Mouse (Mus musculus): ENCODE measurements around the gene Tle3. TPM values are rescaled to one million over a fixed set of nuclear protein-coding genes. Genes with fewer than 3 reads are reported as not detected.

Gene Tle3
- polyA plus RNA-seq, 2 experiments: 2.9 to 4.6 TPM

DNA sequence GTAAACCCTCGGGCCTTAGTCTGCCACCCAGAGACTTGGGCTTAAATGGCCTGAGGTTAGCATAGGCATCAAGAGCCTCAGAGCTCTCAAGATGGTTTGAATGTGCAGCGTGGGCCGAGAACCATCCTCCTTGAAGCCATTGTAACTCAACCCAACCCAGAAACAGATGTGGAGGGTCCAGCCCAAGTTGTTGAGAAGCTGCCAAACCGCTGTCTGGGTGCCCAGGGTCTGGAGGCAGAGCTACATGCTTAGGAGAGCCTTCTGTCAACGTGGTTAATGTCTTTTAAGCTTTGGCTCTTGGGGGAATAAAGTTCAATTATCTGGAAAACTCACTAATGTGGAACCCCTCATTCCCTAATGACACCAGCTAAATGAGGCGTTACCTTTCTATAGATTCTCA, 29.9 kb upstream of the Tle3 start:
- 54% methylated on average over 6 of the region's 6 CpGs for WGBS (ENCODE audit: insufficient replicate concordance)

GRCm38 (mm10) chr9:61344684-61345083, 27.5 kb upstream of the Tle3 start:
- Histone ChIP-seq H3K27ac (no peak overlapping the region), H3K9me3 (ENCODE audit: control insufficient read depth, low read length) (no peaks in the 10 kb centered on the region), H3K27me3 (ENCODE audit: control insufficient read depth, insufficient read depth, low read length) (no peaks in the 10 kb centered on the region; the same call in 1 of the 2 replicates), H3K4me3 (ENCODE audit: insufficient read depth in 1 of 2, low read depth in 2 of 2, low read length in 2 of 2) (no peak overlapping the region), H3K9ac (replicated peaks) (no peak overlapping the region), H3K4me2 (ENCODE audit: low read depth) (no peak overlapping the region), H3K36me3 (replicated peaks; ENCODE audit: control insufficient read depth, insufficient read depth, low read depth) (no peaks in the 10 kb centered on the region), H3K4me1 (replicated peaks; ENCODE audit: control insufficient read depth in 2 of 2, insufficient read depth in 2 of 2, low read length in 1 of 2) (peaks cover 0 to 20% of the 10 kb centered on the region in 2 experiments; a peak in 2 of 4 replicates)
- ATAC-seq (ENCODE audit: insufficient read depth): no peak
- 66% methylated on average over 6 of the region's 6 CpGs for WGBS (ENCODE audit: insufficient replicate concordance)
- no peak for DNase-seq (ENCODE audit: low read depth in 3 of 3, low spot score in 3 of 3)
- no peak for TF ChIP-seq EP300 (IDR thresholded peaks at IDR 0.05; ENCODE audit: low read depth)
- no peak for TF ChIP-seq CTCF (IDR thresholded peaks at IDR 0.05; ENCODE audit: low read depth)

More for the DNA sequence above, 29.9 kb upstream of the Tle3 start:
- no peaks in the 10 kb centered on the region; the same call in 1 of the 2 replicates for H3K27me3 ChIP-seq (ENCODE audit: control insufficient read depth, insufficient read depth, low read length)
- DNase-seq (ENCODE audit: low read depth in 3 of 3, low spot score in 3 of 3) (no peak), ATAC-seq (ENCODE audit: insufficient read depth) (no peak)
- peaks cover 0 to 18% of the 10 kb centered on the region in 2 experiments; a peak in 2 of 4 replicates for H3K4me1 ChIP-seq (replicated peaks; ENCODE audit: control insufficient read depth in 2 of 2, insufficient read depth in 2 of 2, low read length in 1 of 2)
- TF ChIP-seq EP300 (IDR thresholded peaks at IDR 0.05; ENCODE audit: low read depth) (no peak), CTCF (IDR thresholded peaks at IDR 0.05; ENCODE audit: low read depth) (no peak)
- no peak overlapping the region for H3K4me3 ChIP-seq (ENCODE audit: insufficient read depth in 1 of 2, low read depth in 2 of 2, low read length in 2 of 2)
- no peak overlapping the region for H3K9ac ChIP-seq (replicated peaks)
- H3K36me3 ChIP-seq (replicated peaks; ENCODE audit: control insufficient read depth, insufficient read depth, low read depth): no peaks in the 10 kb centered on the region
- no peak overlapping the region for H3K27ac ChIP-seq
- no peak overlapping the region for H3K4me2 ChIP-seq (ENCODE audit: low read depth)
- no peaks in the 10 kb centered on the region for H3K9me3 ChIP-seq (ENCODE audit: control insufficient read depth, low read length)

DNA sequence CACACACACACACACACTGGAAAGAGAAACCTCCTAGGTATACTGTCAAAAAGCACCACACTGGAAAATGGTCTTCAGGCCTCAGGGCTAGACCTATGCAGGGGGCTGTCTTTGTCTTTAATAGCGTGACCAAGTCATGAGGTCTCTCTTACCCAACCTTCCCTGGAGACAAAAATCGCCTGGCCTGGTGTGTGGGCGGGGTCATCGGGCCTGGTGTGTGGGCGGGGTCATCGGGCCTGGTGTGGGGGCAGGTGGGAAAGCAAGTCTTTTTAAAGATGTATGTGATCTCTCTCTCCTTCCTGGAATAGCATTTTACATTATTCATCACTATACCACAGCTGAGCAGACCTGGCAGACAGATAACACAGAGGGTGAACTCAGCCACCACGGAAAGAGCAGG, 25.2 kb upstream of the Tle3 start:
- H3K9me3 ChIP-seq (ENCODE audit: control insufficient read depth, low read length): no peaks in the 10 kb centered on the region
- no peaks in the 10 kb centered on the region; the same call in 1 of the 2 replicates for H3K27me3 ChIP-seq (ENCODE audit: control insufficient read depth, insufficient read depth, low read length)
- no peak overlapping the region for H3K4me2 ChIP-seq (ENCODE audit: low read depth)
- no peak overlapping the region for H3K9ac ChIP-seq (replicated peaks)
- H3K4me3 ChIP-seq (ENCODE audit: insufficient read depth in 1 of 2, low read depth in 2 of 2, low read length in 2 of 2): no peak overlapping the region
- DNase-seq (ENCODE audit: low read depth in 3 of 3, low spot score in 3 of 3): no peak
- no peak for ATAC-seq (ENCODE audit: insufficient read depth)
- WGBS (ENCODE audit: insufficient replicate concordance): 15% methylated on average over 7 of the region's 7 CpGs
- peaks cover 0 to 26% of the 10 kb centered on the region in 2 experiments; a peak in 2 of 4 replicates for H3K4me1 ChIP-seq (replicated peaks; ENCODE audit: control insufficient read depth in 2 of 2, insufficient read depth in 2 of 2, low read length in 1 of 2)
- H3K36me3 ChIP-seq (replicated peaks; ENCODE audit: control insufficient read depth, insufficient read depth, low read depth): no peaks in the 10 kb centered on the region
- no peak for TF ChIP-seq EP300 (IDR thresholded peaks at IDR 0.05; ENCODE audit: low read depth)
- no peak for TF ChIP-seq CTCF (IDR thresholded peaks at IDR 0.05; ENCODE audit: low read depth)
- H3K27ac ChIP-seq: no peak overlapping the region

GRCm38 (mm10) chr9:61348036-61348435, 24.1 kb upstream of the Tle3 start:
- H3K4me3 ChIP-seq (ENCODE audit: insufficient read depth in 1 of 2, low read depth in 2 of 2, low read length in 2 of 2): no peak overlapping the region
- H3K4me2 ChIP-seq (ENCODE audit: low read depth): no peak overlapping the region
- ATAC-seq (ENCODE audit: insufficient read depth) (no peak), DNase-seq (ENCODE audit: low read depth in 3 of 3, low spot score in 3 of 3) (no peak)
- 74% methylated on average over 9 of the region's 9 CpGs for WGBS (ENCODE audit: insufficient replicate concordance)
- peaks cover 0 to 26% of the 10 kb centered on the region in 2 experiments; a peak in 2 of 4 replicates for H3K4me1 ChIP-seq (replicated peaks; ENCODE audit: control insufficient read depth in 2 of 2, insufficient read depth in 2 of 2, low read length in 1 of 2)
- H3K27me3 ChIP-seq (ENCODE audit: control insufficient read depth, insufficient read depth, low read length): no peaks in the 10 kb centered on the region; the same call in 1 of the 2 replicates
- no peaks in the 10 kb centered on the region for H3K36me3 ChIP-seq (replicated peaks; ENCODE audit: control insufficient read depth, insufficient read depth, low read depth)
- no peak overlapping the region for H3K27ac ChIP-seq
- TF ChIP-seq CTCF (IDR thresholded peaks at IDR 0.05; ENCODE audit: low read depth): no peak
- no peak for TF ChIP-seq EP300 (IDR thresholded peaks at IDR 0.05; ENCODE audit: low read depth)
- no peak overlapping the region for H3K9ac ChIP-seq (replicated peaks)
- no peaks in the 10 kb centered on the region for H3K9me3 ChIP-seq (ENCODE audit: control insufficient read depth, low read length)

- no peak overlapping the region for H3K4me3 ChIP-seq (ENCODE audit: insufficient read depth in 1 of 2, low read depth in 2 of 2, low read length in 2 of 2)
- no peak for TF ChIP-seq EP300 (IDR thresholded peaks at IDR 0.05; ENCODE audit: low read depth)
- no peak overlapping the region for H3K9ac ChIP-seq (replicated peaks)
- 36% methylated on average over 6 of the region's 6 CpGs for WGBS (ENCODE audit: insufficient replicate concordance)
- ATAC-seq (ENCODE audit: insufficient read depth): no peak
- no peaks in the 10 kb centered on the region; the same call in 1 of the 2 replicates for H3K27me3 ChIP-seq (ENCODE audit: control insufficient read depth, insufficient read depth, low read length)
- no peaks in the 10 kb centered on the region for H3K9me3 ChIP-seq (ENCODE audit: control insufficient read depth, low read length)
- H3K4me2 ChIP-seq (ENCODE audit: low read depth): no peak overlapping the region
- no peaks in the 10 kb centered on the region for H3K36me3 ChIP-seq (replicated peaks; ENCODE audit: control insufficient read depth, insufficient read depth, low read depth)
- no peak for DNase-seq (ENCODE audit: low read depth in 3 of 3, low spot score in 3 of 3)
- no peak overlapping the region for H3K27ac ChIP-seq
- peaks cover 0 to 23% of the 10 kb centered on the region in 2 experiments; a peak in 2 of 4 replicates for H3K4me1 ChIP-seq (replicated peaks; ENCODE audit: control insufficient read depth in 2 of 2, insufficient read depth in 2 of 2, low read length in 1 of 2)
Observed at GRCm38 (mm10) chr9:61348616-61349015, 23.6 kb upstream of the Tle3 start.

Data from liver, embryonic 14.5 days (tissue).